Mouse (Mus musculus): Measurements from ENCODE around the gene Rwdd3. TPM values are rescaled to one million over a fixed set of nuclear protein-coding genes. Genes with fewer than 3 reads are reported as not detected.

The Rwdd3 gene
- polyA plus RNA-seq, 1 experiment from 2014 or later: 5.9 TPM

DNA sequence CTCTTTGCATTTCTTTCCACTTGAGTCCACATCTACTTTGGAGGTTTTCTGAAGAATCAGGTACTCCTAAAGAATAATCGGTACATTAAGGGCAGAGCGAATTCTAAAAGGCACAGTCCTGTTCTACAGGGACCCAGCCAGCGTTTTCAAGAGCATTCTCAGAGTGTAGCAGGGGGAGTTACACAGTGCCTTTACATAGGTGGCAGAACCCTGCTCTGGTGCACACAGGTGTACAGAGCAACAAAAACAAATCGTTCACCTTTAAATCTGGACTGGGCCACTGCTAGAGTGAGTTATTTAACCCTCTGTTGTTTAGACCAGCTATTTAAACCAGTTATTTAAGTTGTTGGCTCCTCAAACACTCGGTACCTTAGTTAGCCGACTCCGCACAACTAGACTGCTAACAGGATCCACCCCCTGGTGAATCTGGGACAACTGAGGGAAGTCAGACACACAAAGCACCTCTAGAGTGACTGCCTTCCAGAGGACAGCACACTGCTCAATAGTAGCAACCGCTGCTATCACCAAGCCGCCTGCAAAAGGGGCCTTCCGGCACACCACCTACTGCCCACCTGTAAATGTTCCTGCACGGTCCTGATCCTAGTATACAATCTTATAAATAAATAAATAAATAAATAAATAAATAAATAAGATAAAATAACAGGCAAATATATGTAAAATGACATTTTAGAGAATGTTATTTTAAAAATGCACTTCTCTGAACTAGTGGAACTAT is 14.9 kb downstream of the Rwdd3 start:
- no peaks in the 10 kb centered on the region for H3K36me3 ChIP-seq
- H3K9me3 ChIP-seq (replicated peaks): no peaks in the 10 kb centered on the region
- peak overlapping the region; percentile 36 for H3K27ac ChIP-seq
- peaks cover 25% of the 10 kb centered on the region for H3K4me1 ChIP-seq
- DNase-seq (ENCODE audit: low spot score): no peak
- H3K4me3 ChIP-seq: no peak overlapping the region
- 70% methylated on average over 11 of the region's 11 CpGs for WGBS
- H3K27me3 ChIP-seq (ENCODE audit: low read depth, poor library complexity, severe bottlenecking): no peaks in the 10 kb centered on the region

DNA sequence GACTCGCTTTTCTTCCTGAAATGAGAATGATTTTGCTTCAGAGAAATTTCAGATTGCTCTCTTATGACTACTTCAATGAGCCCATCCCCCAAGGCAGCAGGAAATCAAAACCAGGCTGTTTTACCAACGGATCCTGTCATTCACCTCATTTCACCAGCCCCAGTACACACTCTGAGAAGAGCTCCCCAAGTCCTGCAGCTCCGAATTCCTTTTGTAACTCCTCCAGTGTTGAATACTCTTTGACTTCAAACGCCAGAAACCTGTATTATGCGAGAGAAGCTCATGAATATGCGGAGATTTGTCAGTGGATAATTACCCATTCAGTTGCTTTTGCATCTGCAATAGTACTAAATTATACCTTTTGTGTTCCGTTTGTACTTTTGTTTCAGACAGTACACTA is 15.5 kb downstream of the Rwdd3 start:
- Histone ChIP-seq H3K27ac (0 out of 2 replicates have a peak overlapping the region, but pooled peaks have one; percentile 36), H3K36me3 (no peaks in the 10 kb centered on the region), H3K27me3 (ENCODE audit: low read depth, poor library complexity, severe bottlenecking) (no peaks in the 10 kb centered on the region), H3K4me3 (no peak overlapping the region), H3K9me3 (replicated peaks) (no peaks in the 10 kb centered on the region), H3K4me1 (peaks cover 25% of the 10 kb centered on the region)
- peak; percentile 44 for DNase-seq (ENCODE audit: low spot score)
- 40% methylated on average over 7 of the region's 7 CpGs for WGBS

GRCm38 (mm10) chr3:121133937-121134336 is 37.6 kb downstream of the Rwdd3 start:
- 89% methylated on average over 11 of the region's 11 CpGs for WGBS
- no peak overlapping the region for H3K4me3 ChIP-seq
- no peaks in the 10 kb centered on the region for H3K27me3 ChIP-seq (ENCODE audit: low read depth, poor library complexity, severe bottlenecking)
- no peaks in the 10 kb centered on the region for H3K4me1 ChIP-seq
- no peak overlapping the region for H3K27ac ChIP-seq
- DNase-seq (ENCODE audit: low spot score): no peak
- H3K9me3 ChIP-seq (replicated peaks): no peaks in the 10 kb centered on the region
- H3K36me3 ChIP-seq: no peaks in the 10 kb centered on the region

DNA sequence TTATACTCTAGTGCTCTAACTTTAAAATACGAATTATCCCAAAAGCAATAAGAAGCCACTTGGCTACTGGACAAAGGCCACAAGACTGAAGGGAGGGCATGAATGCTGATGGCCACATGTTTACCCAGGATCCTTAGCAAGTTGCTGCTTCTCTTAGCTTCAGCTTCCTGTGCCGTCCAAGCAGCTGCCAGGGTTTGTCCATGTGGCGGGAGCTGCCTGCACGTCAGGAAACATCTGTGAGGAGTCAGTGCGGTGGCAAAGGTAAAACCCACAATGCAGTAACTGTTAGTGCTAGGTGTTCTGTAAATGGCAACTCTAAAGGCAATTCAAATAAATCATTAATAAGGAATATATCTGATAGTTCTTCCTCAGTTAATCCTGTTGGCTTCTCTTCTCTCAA is 38.5 kb downstream of the Rwdd3 start:
- H3K4me3 ChIP-seq: no peak overlapping the region
- H3K4me1 ChIP-seq: no peaks in the 10 kb centered on the region
- no peaks in the 10 kb centered on the region for H3K27me3 ChIP-seq (ENCODE audit: low read depth, poor library complexity, severe bottlenecking)
- no peak overlapping the region for H3K27ac ChIP-seq
- 93% methylated on average over 5 of the region's 5 CpGs for WGBS
- no peaks in the 10 kb centered on the region for H3K36me3 ChIP-seq
- no peak for DNase-seq (ENCODE audit: low spot score)
- no peaks in the 10 kb centered on the region for H3K9me3 ChIP-seq (replicated peaks)

DNA sequence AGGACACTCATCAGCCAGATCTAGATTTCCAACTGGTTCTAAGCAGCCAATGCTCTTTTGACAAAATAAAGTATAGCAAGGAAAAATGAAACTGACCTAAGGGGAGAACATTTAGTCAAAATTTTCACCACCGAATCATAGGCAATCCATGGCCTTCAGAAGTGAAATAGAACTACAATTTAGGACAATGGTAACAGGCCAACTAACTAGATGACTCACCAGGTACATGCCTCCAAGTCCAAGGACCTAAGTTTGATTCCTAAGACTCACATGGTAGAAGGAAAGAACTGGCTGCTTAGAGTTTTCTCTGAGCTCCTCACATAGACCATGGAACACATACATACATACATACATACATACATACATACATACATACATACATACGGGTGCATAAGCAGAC is 44.3 kb downstream of the Rwdd3 start:
- no peak overlapping the region for H3K4me3 ChIP-seq
- WGBS: 95% methylated on average over 2 of the region's 2 CpGs
- H3K4me1 ChIP-seq: no peaks in the 10 kb centered on the region
- H3K9me3 ChIP-seq (replicated peaks): no peaks in the 10 kb centered on the region
- no peaks in the 10 kb centered on the region for H3K36me3 ChIP-seq
- H3K27ac ChIP-seq: no peak overlapping the region
- DNase-seq (ENCODE audit: low spot score): no peak
- H3K27me3 ChIP-seq (ENCODE audit: low read depth, poor library complexity, severe bottlenecking): no peaks in the 10 kb centered on the region

DNA sequence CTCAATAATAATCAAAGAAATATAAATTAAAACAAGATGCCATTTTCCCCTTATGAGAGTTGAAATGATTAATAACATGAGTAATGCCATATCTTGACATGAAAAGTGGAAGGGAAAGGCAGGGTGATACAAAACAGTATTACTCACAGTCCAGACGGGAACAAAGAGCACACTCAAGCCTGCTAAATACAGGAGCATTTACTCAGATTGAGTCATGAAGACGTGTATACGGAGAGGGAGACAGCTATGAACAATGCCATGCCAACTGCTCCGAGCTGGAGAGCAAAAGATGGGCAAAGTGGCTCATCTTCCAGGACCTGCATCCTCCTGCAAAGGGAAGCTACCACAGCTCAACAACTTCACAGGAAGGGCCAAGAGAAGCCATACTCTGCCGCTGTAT is 45.0 kb downstream of the Rwdd3 start:
- no peak overlapping the region for H3K27ac ChIP-seq
- no peak for DNase-seq (ENCODE audit: low spot score)
- no peak overlapping the region for H3K4me3 ChIP-seq
- no peaks in the 10 kb centered on the region for H3K4me1 ChIP-seq
- no peaks in the 10 kb centered on the region for H3K9me3 ChIP-seq (replicated peaks)
- H3K36me3 ChIP-seq: no peaks in the 10 kb centered on the region
- 89% methylated on average over 5 of the region's 5 CpGs for WGBS
- no peaks in the 10 kb centered on the region for H3K27me3 ChIP-seq (ENCODE audit: low read depth, poor library complexity, severe bottlenecking)

GRCm38 (mm10) chr3:121121072-121121471 is 50.4 kb downstream of the Rwdd3 start:
- H3K4me3 ChIP-seq: no peak overlapping the region
- no peaks in the 10 kb centered on the region for H3K36me3 ChIP-seq
- no peaks in the 10 kb centered on the region for H3K4me1 ChIP-seq
- no peaks in the 10 kb centered on the region for H3K9me3 ChIP-seq (replicated peaks)
- no peak for DNase-seq (ENCODE audit: low spot score)
- no peak overlapping the region for H3K27ac ChIP-seq
- WGBS: 82% methylated on average over 5 of the region's 5 CpGs
- no peaks in the 10 kb centered on the region for H3K27me3 ChIP-seq (ENCODE audit: low read depth, poor library complexity, severe bottlenecking)

- Histone ChIP-seq H3K27ac (no peak overlapping the region), H3K4me1 (no peaks in the 10 kb centered on the region), H3K36me3 (no peaks in the 10 kb centered on the region), H3K27me3 (ENCODE audit: low read depth, poor library complexity, severe bottlenecking) (no peaks in the 10 kb centered on the region), H3K9me3 (replicated peaks) (no peaks in the 10 kb centered on the region), H3K4me3 (no peak overlapping the region)
- WGBS: 65% methylated on average over 13 of the region's 13 CpGs
- DNase-seq (ENCODE audit: low spot score): peak; percentile 39
Measured at GRCm38 (mm10) chr3:121116590-121116989, 54.9 kb downstream of the Rwdd3 start.

GRCm38 (mm10) chr3:121116067-121116466 is 55.4 kb downstream of the Rwdd3 start:
- no peak for DNase-seq (ENCODE audit: low spot score)
- H3K27ac ChIP-seq: no peak overlapping the region
- H3K36me3 ChIP-seq: no peaks in the 10 kb centered on the region
- WGBS: 83% methylated on average over 5 of the region's 5 CpGs
- H3K27me3 ChIP-seq (ENCODE audit: low read depth, poor library complexity, severe bottlenecking): no peaks in the 10 kb centered on the region
- H3K4me3 ChIP-seq: no peak overlapping the region
- no peaks in the 10 kb centered on the region for H3K9me3 ChIP-seq (replicated peaks)
- H3K4me1 ChIP-seq: no peaks in the 10 kb centered on the region

DNA sequence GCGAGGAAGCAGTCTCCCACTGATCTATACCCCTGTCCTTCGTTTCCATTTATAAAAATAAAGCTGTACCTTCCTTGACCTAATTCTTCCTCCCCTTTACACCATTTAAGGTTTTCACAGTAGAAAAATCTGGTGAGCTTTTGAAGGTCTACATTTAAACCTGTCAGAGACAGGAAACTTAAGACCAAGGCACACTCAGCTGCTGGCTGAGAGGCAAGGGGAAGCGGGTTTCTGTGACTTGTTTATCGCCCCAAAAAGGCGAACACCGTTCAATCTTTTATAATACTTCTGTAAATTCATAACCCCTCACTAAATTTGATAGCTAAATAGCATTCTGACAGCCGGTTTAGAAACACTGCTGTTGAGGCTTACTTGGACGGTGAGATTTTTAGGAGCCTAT is 60.4 kb downstream of the Rwdd3 start:
- H3K4me3 ChIP-seq: no peak overlapping the region
- H3K36me3 ChIP-seq: no peaks in the 10 kb centered on the region
- no peaks in the 10 kb centered on the region for H3K4me1 ChIP-seq
- H3K27me3 ChIP-seq (ENCODE audit: low read depth, poor library complexity, severe bottlenecking): no peaks in the 10 kb centered on the region
- H3K9me3 ChIP-seq (replicated peaks): no peaks in the 10 kb centered on the region
- H3K27ac ChIP-seq: no peak overlapping the region
- WGBS: 91% methylated on average over 8 of the region's 8 CpGs
- no peak for DNase-seq (ENCODE audit: low spot score)

DNA sequence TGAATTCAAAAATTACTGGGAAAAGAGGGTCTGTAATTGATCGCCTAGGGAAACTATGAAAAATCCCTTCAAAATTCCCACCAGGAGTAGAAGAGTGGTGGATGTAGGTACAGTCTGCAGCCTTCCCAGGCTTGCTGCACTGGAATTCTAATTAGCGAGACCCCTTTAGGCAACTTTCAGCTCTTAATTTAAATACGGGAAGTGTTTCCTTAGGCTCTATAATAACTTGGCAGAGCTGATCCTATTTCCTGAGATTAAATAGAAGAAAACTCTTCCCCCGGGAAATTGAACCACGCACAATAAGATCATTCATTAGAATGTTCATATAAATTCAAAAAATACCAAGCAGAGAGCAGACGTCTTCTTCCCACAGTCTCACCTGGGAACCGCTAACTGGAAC is 61.1 kb downstream of the Rwdd3 start:
- WGBS: 91% methylated on average over 7 of the region's 7 CpGs
- no peaks in the 10 kb centered on the region for H3K9me3 ChIP-seq (replicated peaks)
- no peak for DNase-seq (ENCODE audit: low spot score)

GRCm38 (mm10) chr3:121107481-121107880 is 64.0 kb downstream of the Rwdd3 start:
- H3K4me3 ChIP-seq: no peak overlapping the region
- H3K27me3 ChIP-seq (ENCODE audit: low read depth, poor library complexity, severe bottlenecking): no peaks in the 10 kb centered on the region
- 83% methylated on average over 6 of the region's 6 CpGs for WGBS
- peaks cover 5% of the 10 kb centered on the region; the same call in 1 of the 2 replicates for H3K4me1 ChIP-seq
- H3K9me3 ChIP-seq (replicated peaks): no peaks in the 10 kb centered on the region
- no peak for DNase-seq (ENCODE audit: low spot score)
- H3K27ac ChIP-seq: no peak overlapping the region
- no peaks in the 10 kb centered on the region for H3K36me3 ChIP-seq

More for the DNA sequence above, 61.1 kb downstream of the Rwdd3 start:
- H3K36me3 ChIP-seq: no peaks in the 10 kb centered on the region
- no peaks in the 10 kb centered on the region for H3K4me1 ChIP-seq
- no peaks in the 10 kb centered on the region for H3K27me3 ChIP-seq (ENCODE audit: low read depth, poor library complexity, severe bottlenecking)
- H3K4me3 ChIP-seq: no peak overlapping the region
- no peak overlapping the region for H3K27ac ChIP-seq

GRCm38 (mm10) chr3:121105408-121105708 is 66.1 kb downstream of the Rwdd3 start:
- H3K27me3 ChIP-seq (ENCODE audit: low read depth, poor library complexity, severe bottlenecking): no peaks in the 10 kb centered on the region
- H3K9me3 ChIP-seq (replicated peaks): no peaks in the 10 kb centered on the region
- H3K4me3 ChIP-seq: 0 out of 2 replicates have a peak overlapping the region, but pooled peaks have one; percentile 36
- 77% methylated on average over 5 of the region's 5 CpGs for WGBS
- DNase-seq (ENCODE audit: low spot score): no peak
- peaks cover 5% of the 10 kb centered on the region; the same call in 1 of the 2 replicates for H3K4me1 ChIP-seq
- H3K27ac ChIP-seq: no peak overlapping the region
- no peaks in the 10 kb centered on the region for H3K36me3 ChIP-seq

All from limb, embryonic 10.5 days (tissue).